Mouse (Mus musculus): ENCODE measurements around the gene Fam181a. TPM values are rescaled to one million over a fixed set of nuclear protein-coding genes. Genes with fewer than 3 reads are reported as not detected.

Fam181a gene
- polyA plus RNA-seq, 1 experiment from 2014 or later, result not detected

- H3K36me3 ChIP-seq, result no peaks in the 10 kb centered on the region
- H3K4me3 ChIP-seq (replicated peaks), result no peak overlapping the region
- H3K4me1 ChIP-seq (replicated peaks), result no peaks in the 10 kb centered on the region
- no peak overlapping the region for H3K4me2 ChIP-seq
- 0 out of 2 replicates have a peak, but pooled peaks cover 5% of the 10 kb centered on the region for H3K27me3 ChIP-seq
- DNase-seq (no peak), ATAC-seq (ENCODE audit: low read depth) (no peak)
- WGBS (ENCODE audit: insufficient replicate concordance), result 41% methylated on average over 4 of the region's 4 CpGs
- H3K9me3 ChIP-seq (replicated peaks), result no peaks in the 10 kb centered on the region
- no peak overlapping the region for H3K27ac ChIP-seq
- H3K9ac ChIP-seq, result no peak overlapping the region
These were observed 48.4 kb downstream of the Fam181a start for GRCm38 (mm10) chr12:103358951-103359801.

GRCm38 (mm10) chr12:103360812-103361211 is 50.0 kb downstream of the Fam181a start:
- H3K36me3 ChIP-seq, result no peaks in the 10 kb centered on the region
- no peak overlapping the region for H3K4me2 ChIP-seq
- no peak overlapping the region for H3K27ac ChIP-seq
- 60% methylated on average over 8 of the region's 8 CpGs for WGBS (ENCODE audit: insufficient replicate concordance)
- H3K9me3 ChIP-seq (replicated peaks), result no peaks in the 10 kb centered on the region
- no peaks in the 10 kb centered on the region for H3K4me1 ChIP-seq (replicated peaks)
- 0 out of 2 replicates have a peak, but pooled peaks cover 4% of the 10 kb centered on the region for H3K27me3 ChIP-seq
- ATAC-seq (ENCODE audit: low read depth) (no peak), DNase-seq (no peak)
- no peak overlapping the region for H3K9ac ChIP-seq
- H3K4me3 ChIP-seq (replicated peaks), result no peak overlapping the region

- WGBS (ENCODE audit: insufficient replicate concordance), result 75% methylated on average over 17 of the region's 17 CpGs
- Histone ChIP-seq H3K27ac (no peak overlapping the region), H3K4me3 (replicated peaks) (no peak overlapping the region), H3K9me3 (replicated peaks) (no peaks in the 10 kb centered on the region), H3K4me1 (replicated peaks) (no peaks in the 10 kb centered on the region), H3K36me3 (no peaks in the 10 kb centered on the region), H3K27me3 (no peaks in the 10 kb centered on the region), H3K4me2 (no peak overlapping the region), H3K9ac (no peak overlapping the region)
- DNase-seq (no peak), ATAC-seq (ENCODE audit: low read depth) (no peak)
These were observed 50.9 kb downstream of the Fam181a start for GRCm38 (mm10) chr12:103361539-103362307.

- H3K36me3 ChIP-seq, result no peaks in the 10 kb centered on the region
- 50% methylated on average over 3 of the region's 3 CpGs for WGBS (ENCODE audit: insufficient replicate concordance)
- DNase-seq (no peak), ATAC-seq (ENCODE audit: low read depth) (no peak)
- no peaks in the 10 kb centered on the region for H3K9me3 ChIP-seq (replicated peaks)
- no peak overlapping the region for H3K27ac ChIP-seq
- H3K4me2 ChIP-seq, result no peak overlapping the region
- no peak overlapping the region for H3K4me3 ChIP-seq (replicated peaks)
- H3K9ac ChIP-seq, result no peak overlapping the region
- H3K27me3 ChIP-seq, result no peaks in the 10 kb centered on the region
- no peaks in the 10 kb centered on the region for H3K4me1 ChIP-seq (replicated peaks)
These were observed 51.6 kb downstream of the Fam181a start for GRCm38 (mm10) chr12:103362336-103362735.

Other genes with a start within 250 kb of the Fam181a start
- gene Prima1, start 68.8 kb upstream of the Fam181a start, polyA plus RNA-seq (2015; fragmentation: Nextera tagmentation; extraction: Ambion mirVana), result not detected in 2 replicates
- gene Asb2, start 45.0 kb downstream of the Fam181a start, polyA plus RNA-seq (2015; fragmentation: Nextera tagmentation; extraction: Ambion mirVana), result 2.4 and 2.6 TPM in 2 replicates
- gene Otub2, start 77.7 kb downstream of the Fam181a start, polyA plus RNA-seq (2015; fragmentation: Nextera tagmentation; extraction: Ambion mirVana), result 20.8 and 23.1 TPM in 2 replicates
- not detected in 2 replicates for gene 9330161L09Rik, start 96.8 kb downstream of the Fam181a start, polyA plus RNA-seq (2015; fragmentation: Nextera tagmentation; extraction: Ambion mirVana)
- gene Ddx24, start 114.9 kb downstream of the Fam181a start, polyA plus RNA-seq (2015; fragmentation: Nextera tagmentation; extraction: Ambion mirVana), result 81.9 and 86.0 TPM in 2 replicates
- 15.6 and 15.9 TPM in 2 replicates for gene Ifi27, start 123.2 kb downstream of the Fam181a start, polyA plus RNA-seq (2015; fragmentation: Nextera tagmentation; extraction: Ambion mirVana)
- 3.7 and 4.7 TPM in 2 replicates for gene Ifi27l2a, start 132.7 kb downstream of the Fam181a start, polyA plus RNA-seq (2015; fragmentation: Nextera tagmentation; extraction: Ambion mirVana)
- gene Ifi27l2b, start 146.2 kb downstream of the Fam181a start, polyA plus RNA-seq (2015; fragmentation: Nextera tagmentation; extraction: Ambion mirVana), result not detected in 2 replicates
- 1.1 and 1.4 TPM in 2 replicates for gene Ppp4r4, start 221.3 kb downstream of the Fam181a start, polyA plus RNA-seq (2015; fragmentation: Nextera tagmentation; extraction: Ambion mirVana)